Mouse (Mus musculus) kidney, embryonic 16.5 days (tissue): Measurements from ENCODE around the gene Rubcnl. TPM values are rescaled to one million over a fixed set of nuclear protein-coding genes. Genes with fewer than 3 reads are reported as not detected.

Source experiments
- ATAC-seq: fragments of 200-750 bp; cut with Nextera tagmentation; 2 replicates; pipeline ENCODE4 v1.8.0; 2017; ENCODE audit warnings: moderate TSS enrichment; ENCODE audit not compliant: low FRiP score, low TSS enrichment
- H3K27ac ChIP-seq: fragments of 300-500 bp; sonication (generic); 2 replicates; pipeline ENCODE4 v1.5.1; 2014; ENCODE audit warnings: low read length
- H3K27me3 ChIP-seq: fragments of 300-500 bp; sonication (generic); 2 replicates; pipeline ENCODE4 v1.6.1; 2014; ENCODE audit warnings: low read length, control low read depth, mixed read lengths; ENCODE audit not compliant: insufficient read depth
- H3K36me3 ChIP-seq: fragments of 300-500 bp; sonication (generic); 2 replicates; pipeline ENCODE4 v1.6.1; 2014; ENCODE audit warnings: low read length, control low read depth, mixed read lengths; ENCODE audit not compliant: insufficient read depth
- H3K4me1 ChIP-seq: fragments of 300-500 bp; sonication (generic); 2 replicates; pipeline ENCODE4 v1.6.1; 2014; ENCODE audit warnings: low read length, control low read depth, mixed read lengths; ENCODE audit not compliant: insufficient read depth
- H3K4me2 ChIP-seq: fragments of 300-500 bp; sonication (generic); replicated peaks from 2 replicates; pipeline ENCODE4 v1.6.1; 2014; ENCODE audit warnings: low read depth, low read length
- H3K4me3 ChIP-seq: fragments of 300-500 bp; sonication (generic); 2 replicates; pipeline ENCODE4 v1.5.1; 2014; ENCODE audit warnings: mild to moderate bottlenecking, low read length
- H3K9ac ChIP-seq: fragments of 300-500 bp; sonication (generic); replicated peaks from 2 replicates; pipeline ENCODE4 v1.6.1; 2014; ENCODE audit warnings: low read length
- H3K9me3 ChIP-seq: fragments of 300-500 bp; sonication (generic); 2 replicates; pipeline ENCODE4 v1.6.1; 2016; ENCODE audit warnings: low read length, control low read depth
- WGBS: fragments of 180-500 bp; shearing (Covaris S2); extraction: QIAGEN DNeasy Blood & Tissue Kit; methylation state at CpG from one replicate; pipeline ENCODE4 v1.1.7; 2014; 5-methylcytosine and 5-hydroxymethylcytosine counted together
- polyA plus RNA-seq: library from polyadenylated mRNA; unstranded; fragments of >200 nt; fragmentation: Nextera tagmentation; extraction: Ambion mirVana; gene quantifications from 2 replicates; pipeline ENCODE4 v1.2.1, GENCODE M21; 2015

Rubcnl gene
- polyA plus RNA-seq, 1 experiment from 2014 or later, result 0.34 TPM

DNA sequence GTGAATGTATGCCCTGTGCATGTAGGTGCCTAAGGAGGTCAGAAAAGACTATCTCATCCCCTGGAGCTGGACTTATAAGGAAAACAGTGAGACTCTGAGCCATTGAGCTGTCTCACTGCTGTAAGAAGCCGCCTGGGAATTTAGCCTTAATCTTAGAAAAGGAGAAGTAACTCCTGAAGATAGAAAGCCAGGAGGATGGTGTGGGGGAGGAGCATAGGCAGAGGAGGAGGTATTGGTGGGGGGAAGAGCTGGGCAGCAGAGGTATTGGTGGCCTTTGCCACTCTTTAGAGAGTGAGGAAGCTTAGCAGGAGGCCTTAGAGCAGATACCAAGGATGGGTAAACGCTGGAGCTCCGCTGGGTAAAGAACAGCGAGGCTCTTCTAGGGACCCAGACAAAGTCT, 26.5 kb upstream of the Rubcnl start:
- H3K36me3 ChIP-seq, result no peaks in the 10 kb centered on the region
- no peak overlapping the region for H3K4me3 ChIP-seq
- H3K4me2 ChIP-seq, result no peak overlapping the region
- H3K4me1 ChIP-seq, result no peaks in the 10 kb centered on the region
- ATAC-seq, result no peak
- H3K9me3 ChIP-seq, result no peaks in the 10 kb centered on the region
- no peaks in the 10 kb centered on the region for H3K27me3 ChIP-seq
- H3K9ac ChIP-seq, result no peak overlapping the region
- WGBS, result 71% methylated on average over 4 of the region's 4 CpGs
- H3K27ac ChIP-seq, result no peak overlapping the region

DNA sequence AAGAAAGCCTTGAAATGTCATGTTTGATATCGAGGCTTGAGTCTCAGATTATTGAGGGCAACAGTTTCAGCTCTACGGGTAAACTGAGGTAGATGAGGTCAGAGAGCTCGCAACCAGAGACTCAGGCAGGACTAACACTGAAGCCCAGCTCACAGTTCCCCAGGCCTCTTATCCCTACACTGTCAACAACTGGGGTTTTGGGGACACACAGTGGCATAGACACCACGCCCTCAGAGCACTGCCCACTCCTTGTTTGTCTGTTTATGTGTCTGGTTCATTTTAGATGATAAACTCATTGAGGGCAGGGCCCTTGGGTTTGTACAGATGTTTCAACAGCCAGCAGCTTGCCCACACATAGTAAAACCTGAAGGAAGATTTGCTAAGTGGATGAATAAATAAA, 25.9 kb upstream of the Rubcnl start:
- WGBS, result 90% methylated on average over 4 of the region's 4 CpGs
- H3K9me3 ChIP-seq, result no peaks in the 10 kb centered on the region
- H3K27me3 ChIP-seq, result no peaks in the 10 kb centered on the region
- no peaks in the 10 kb centered on the region for H3K36me3 ChIP-seq
- H3K4me1 ChIP-seq, result no peaks in the 10 kb centered on the region
- H3K27ac ChIP-seq, result no peak overlapping the region
- ATAC-seq, result no peak
- H3K4me2 ChIP-seq, result no peak overlapping the region
- no peak overlapping the region for H3K9ac ChIP-seq
- no peak overlapping the region for H3K4me3 ChIP-seq

DNA sequence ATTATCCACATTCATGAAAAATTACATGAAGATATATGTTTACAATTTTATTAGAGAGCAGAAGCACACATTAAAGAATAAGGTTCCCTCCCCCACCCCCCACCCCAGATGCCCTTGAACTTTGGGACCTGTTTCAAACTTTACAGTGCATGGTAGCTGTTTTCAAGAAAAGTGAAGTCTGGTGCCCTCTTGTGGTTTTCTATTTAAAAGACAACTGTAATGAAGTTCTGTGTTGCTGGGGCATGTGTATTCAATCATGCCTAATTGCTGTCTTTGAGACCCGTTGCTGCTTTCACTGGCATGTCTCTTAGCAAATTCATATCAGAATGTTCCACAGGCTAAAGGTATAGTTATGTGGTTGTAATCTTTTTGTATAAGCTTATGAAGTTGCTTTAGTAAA, 25.3 kb upstream of the Rubcnl start:
- no peak overlapping the region for H3K4me2 ChIP-seq
- no peak overlapping the region for H3K27ac ChIP-seq
- H3K9me3 ChIP-seq, result no peaks in the 10 kb centered on the region
- WGBS, result 0% methylated on average over 1 of the region's 1 CpGs
- no peaks in the 10 kb centered on the region for H3K36me3 ChIP-seq
- ATAC-seq, result peak; percentile 15; the same call in 1 of the 2 replicates
- no peak overlapping the region for H3K4me3 ChIP-seq
- H3K4me1 ChIP-seq, result no peaks in the 10 kb centered on the region
- no peak overlapping the region for H3K9ac ChIP-seq
- no peaks in the 10 kb centered on the region for H3K27me3 ChIP-seq

DNA sequence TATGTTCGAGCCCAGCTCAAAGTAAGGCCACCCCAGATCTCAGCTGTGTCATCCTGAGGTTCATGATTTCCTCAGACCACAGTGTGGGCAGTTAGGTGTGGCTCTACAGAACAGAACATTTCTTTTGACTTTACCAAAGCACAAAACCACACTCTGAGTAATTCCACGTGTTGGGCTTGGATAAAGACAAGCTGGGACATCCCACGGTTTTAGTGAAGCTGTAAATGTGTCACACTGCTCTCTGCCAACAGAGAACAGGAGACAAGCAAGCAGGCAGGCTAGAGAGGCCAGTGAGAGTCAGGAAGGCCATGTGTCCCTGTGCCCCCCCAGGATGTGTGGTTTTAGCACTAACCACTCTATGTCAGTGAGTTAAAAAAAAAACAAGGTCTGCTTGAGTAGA, 19.3 kb upstream of the Rubcnl start:
- H3K36me3 ChIP-seq, result no peaks in the 10 kb centered on the region
- H3K27me3 ChIP-seq, result no peaks in the 10 kb centered on the region
- H3K9ac ChIP-seq, result no peak overlapping the region
- no peak overlapping the region for H3K27ac ChIP-seq
- WGBS, result 42% methylated on average over 3 of the region's 3 CpGs
- H3K9me3 ChIP-seq, result no peaks in the 10 kb centered on the region
- no peak for ATAC-seq
- no peaks in the 10 kb centered on the region for H3K4me1 ChIP-seq
- no peak overlapping the region for H3K4me2 ChIP-seq
- H3K4me3 ChIP-seq, result no peak overlapping the region

DNA sequence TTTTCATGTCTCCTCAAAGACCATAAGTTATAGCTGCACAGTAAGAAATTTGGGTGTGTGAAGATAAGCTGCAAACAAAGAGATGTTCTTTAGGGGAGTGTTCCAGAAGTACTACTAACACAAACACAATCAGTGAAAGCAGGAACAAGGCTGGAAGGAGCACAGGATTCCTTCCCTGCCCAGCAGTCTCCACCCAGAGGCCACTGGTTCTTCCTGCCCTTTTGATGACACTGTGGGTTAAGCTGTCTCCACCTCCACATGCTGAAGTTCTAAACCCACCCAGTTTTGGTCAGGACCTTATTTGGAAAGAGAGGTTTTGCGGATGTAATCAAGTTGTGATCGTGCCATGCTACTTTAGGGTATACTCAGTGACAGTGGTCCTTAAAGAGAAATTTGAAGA, 18.8 kb upstream of the Rubcnl start:
- Histone ChIP-seq H3K4me2 (no peak overlapping the region), H3K4me3 (no peak overlapping the region), H3K27ac (no peak overlapping the region), H3K4me1 (no peaks in the 10 kb centered on the region), H3K27me3 (no peaks in the 10 kb centered on the region), H3K9me3 (no peaks in the 10 kb centered on the region), H3K36me3 (no peaks in the 10 kb centered on the region), H3K9ac (no peak overlapping the region)
- WGBS, result 88% methylated on average over 2 of the region's 2 CpGs
- ATAC-seq, result no peak

DNA sequence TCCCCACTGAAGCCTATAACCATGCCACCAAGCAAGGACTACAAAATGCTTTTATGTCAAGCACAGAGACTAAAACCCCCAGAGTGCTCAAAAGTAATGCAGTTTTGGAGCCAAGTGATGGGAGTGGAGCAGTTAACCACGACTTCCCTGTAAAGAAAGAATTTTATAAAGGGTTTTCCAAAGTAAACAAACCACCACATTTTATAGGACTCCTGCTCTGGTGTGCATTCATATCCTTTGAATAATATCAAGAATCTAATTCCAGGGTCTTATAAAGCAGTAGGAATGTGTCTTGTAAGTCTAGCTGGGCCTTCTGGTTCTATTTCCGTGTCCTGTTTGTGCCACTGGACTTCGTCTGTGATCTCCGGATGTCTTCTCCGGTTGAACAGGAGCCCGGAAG, 14.5 kb upstream of the Rubcnl start:
- Histone ChIP-seq H3K36me3 (no peaks in the 10 kb centered on the region), H3K9me3 (no peaks in the 10 kb centered on the region), H3K4me3 (no peak overlapping the region), H3K4me2 (no peak overlapping the region), H3K27me3 (no peaks in the 10 kb centered on the region), H3K9ac (no peak overlapping the region), H3K27ac (no peak overlapping the region), H3K4me1 (no peaks in the 10 kb centered on the region)
- WGBS, result 78% methylated on average over 6 of the region's 6 CpGs
- no peak for ATAC-seq

DNA sequence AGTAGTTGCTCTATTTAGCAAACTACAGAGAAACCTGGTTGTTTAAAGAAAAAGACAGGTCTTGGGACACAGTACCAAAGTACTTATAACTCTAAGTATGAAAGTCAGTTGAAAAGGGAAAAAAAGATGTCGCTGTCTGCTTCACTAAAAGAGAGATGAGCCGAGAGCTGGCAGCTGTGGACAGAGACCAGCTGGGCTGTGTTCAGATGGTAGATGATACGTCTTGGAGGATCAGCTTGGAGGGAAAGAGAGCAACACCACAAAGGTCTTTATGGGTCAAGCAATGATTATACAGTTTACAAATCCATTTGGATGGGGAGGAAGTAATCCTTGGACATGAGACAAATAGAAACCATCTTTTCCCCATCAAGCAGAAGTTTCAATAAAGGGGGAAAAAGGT, 12.5 kb upstream of the Rubcnl start:
- no peak overlapping the region for H3K27ac ChIP-seq
- H3K4me2 ChIP-seq, result no peak overlapping the region
- H3K9ac ChIP-seq, result no peak overlapping the region
- no peaks in the 10 kb centered on the region for H3K27me3 ChIP-seq
- no peaks in the 10 kb centered on the region for H3K4me1 ChIP-seq
- H3K36me3 ChIP-seq, result no peaks in the 10 kb centered on the region
- 44% methylated on average over 3 of the region's 3 CpGs for WGBS
- H3K4me3 ChIP-seq, result no peak overlapping the region
- H3K9me3 ChIP-seq, result no peaks in the 10 kb centered on the region
- ATAC-seq, result no peak

DNA sequence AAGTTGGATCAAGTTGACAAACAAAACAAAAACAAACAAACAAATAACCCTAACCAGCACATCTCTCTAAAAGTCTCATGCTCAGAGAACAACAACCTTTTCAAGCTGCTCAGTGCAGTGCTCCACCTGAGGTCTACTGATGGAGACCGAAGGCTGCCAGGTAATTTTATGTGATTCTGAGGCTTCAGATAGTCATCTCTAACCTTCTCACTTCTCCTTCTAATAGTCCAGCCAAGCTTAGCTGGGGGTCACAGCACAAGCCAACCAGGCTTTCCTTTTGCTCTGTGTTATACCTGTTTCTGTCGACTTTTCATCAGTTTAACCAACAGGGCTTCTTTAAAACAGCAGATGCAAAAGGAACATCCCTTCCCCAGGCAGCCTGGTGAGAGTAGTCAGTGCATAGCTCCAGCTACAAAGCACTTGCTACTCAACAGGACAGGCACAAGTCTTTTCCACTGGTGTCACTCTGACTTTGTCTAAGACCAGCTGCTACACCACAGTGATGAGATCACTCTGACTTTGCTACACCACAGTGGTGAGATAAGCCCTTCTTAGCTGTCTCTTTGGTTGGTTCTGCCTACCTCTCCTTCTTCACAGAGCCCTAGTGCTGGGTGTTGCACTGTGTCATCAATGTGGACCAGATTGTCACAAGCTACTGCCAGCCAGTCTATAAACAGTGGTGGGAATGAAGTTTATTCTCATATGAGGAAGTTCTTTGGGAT, 10.2 kb upstream of the Rubcnl start:
- no peak overlapping the region for H3K9ac ChIP-seq
- H3K4me1 ChIP-seq, result peaks cover 7% of the 10 kb centered on the region
- no peak overlapping the region for H3K4me2 ChIP-seq
- no peak for ATAC-seq
- H3K27me3 ChIP-seq, result no peaks in the 10 kb centered on the region
- H3K4me3 ChIP-seq, result no peak overlapping the region
- no peaks in the 10 kb centered on the region for H3K9me3 ChIP-seq
- no peak overlapping the region for H3K27ac ChIP-seq
- 86% methylated on average over 2 of the region's 2 CpGs for WGBS
- no peaks in the 10 kb centered on the region for H3K36me3 ChIP-seq

DNA sequence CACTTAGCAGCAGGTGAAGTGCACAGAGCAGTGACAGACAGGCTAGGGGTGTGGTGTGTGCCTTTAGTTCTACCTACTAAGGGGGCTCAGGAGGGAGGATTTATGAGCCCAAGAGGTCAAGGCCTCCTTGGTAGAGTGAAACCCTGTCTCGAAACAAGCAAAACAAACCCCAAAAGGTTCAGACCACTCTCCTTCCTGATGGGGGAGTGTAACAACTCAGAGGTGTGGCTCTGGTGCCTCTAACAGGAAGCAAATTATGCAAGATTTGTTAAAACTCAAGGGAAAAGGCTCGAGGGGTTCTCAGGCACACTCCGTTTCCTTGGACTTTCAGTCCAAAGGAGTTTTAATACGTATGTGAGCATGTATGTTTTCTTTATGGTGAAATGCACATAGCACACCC, 5.5 kb upstream of the Rubcnl start:
- H3K27ac ChIP-seq, result no peak overlapping the region
- no peaks in the 10 kb centered on the region for H3K36me3 ChIP-seq
- no peak overlapping the region for H3K9ac ChIP-seq
- no peak overlapping the region for H3K4me3 ChIP-seq
- H3K4me2 ChIP-seq, result no peak overlapping the region
- peaks cover 14% of the 10 kb centered on the region for H3K4me1 ChIP-seq
- 25% methylated on average over 4 of the region's 4 CpGs for WGBS
- no peaks in the 10 kb centered on the region for H3K27me3 ChIP-seq
- ATAC-seq, result no peak
- no peaks in the 10 kb centered on the region for H3K9me3 ChIP-seq

DNA sequence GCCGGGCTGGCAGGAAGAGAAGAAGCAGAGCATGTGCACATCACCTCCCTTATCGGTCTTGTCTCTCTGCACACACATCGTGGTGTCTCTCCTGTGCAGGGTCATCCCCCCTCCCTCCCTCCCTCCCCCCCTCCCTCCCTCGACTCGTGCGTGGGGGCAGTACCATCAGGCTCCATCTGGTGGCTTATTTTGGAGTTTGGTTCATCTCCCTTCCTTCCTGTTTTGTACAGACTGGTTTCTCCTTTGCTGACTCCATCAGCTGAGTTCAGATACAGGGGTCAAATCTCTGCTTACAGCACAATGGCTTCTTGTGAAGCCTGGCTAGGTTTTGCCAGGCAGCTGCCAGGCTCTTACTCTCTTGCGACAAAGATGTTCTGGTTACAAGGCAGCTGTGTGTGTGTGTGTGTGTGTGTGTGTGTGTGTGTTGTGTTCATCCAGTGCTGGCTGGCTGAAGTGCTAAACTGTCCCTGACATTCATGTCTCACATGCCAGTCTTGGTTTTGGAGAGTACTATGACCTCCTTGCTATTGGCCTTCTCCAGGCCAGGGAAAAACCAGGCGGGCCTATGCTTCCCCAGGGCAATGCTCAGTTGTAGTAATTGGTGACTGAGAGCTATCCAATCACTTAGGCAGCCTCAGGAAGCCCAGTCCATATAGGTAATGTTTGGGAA, 4.7 kb upstream of the Rubcnl start:
- 0 out of 2 replicates have a peak, but pooled peaks have one; percentile 39 for ATAC-seq
- no peaks in the 10 kb centered on the region for H3K27me3 ChIP-seq
- WGBS, result 24% methylated on average over 8 of the region's 8 CpGs

More for the DNA sequence above, 4.7 kb upstream of the Rubcnl start:
- Histone ChIP-seq H3K36me3 (no peaks in the 10 kb centered on the region), H3K4me2 (no peak overlapping the region), H3K27ac (no peak overlapping the region), H3K4me3 (no peak overlapping the region), H3K9ac (no peak overlapping the region), H3K4me1 (peaks cover 14% of the 10 kb centered on the region), H3K9me3 (no peaks in the 10 kb centered on the region)
